Mouse (Mus musculus) thymus, postnatal 0 days (tissue): ENCODE results near the gene Trio. TPM values are rescaled to one million over a fixed set of nuclear protein-coding genes. Genes with fewer than 3 reads are reported as not detected.

ENCODE experiments used
- DNase-seq: peaks from one replicate; pipeline ENCODE4 v3.0.0-alpha.2; 2015; ENCODE audit warnings: low spot score
- polyA plus RNA-seq: library from polyadenylated mRNA; unstranded; fragments of >200 nt; fragmentation: Nextera tagmentation; extraction: Ambion mirVana; gene quantifications from 2 replicates; pipeline ENCODE4 v1.2.1, GENCODE M21; 2015

The Trio gene
- polyA plus RNA-seq, 1 experiment from 2014 or later = 8.0 TPM

- no peak for DNase-seq
Observed at GRCm38 (mm10) chr15:27994870-27995269, 30.8 kb downstream of the Trio start.

GRCm38 (mm10) chr15:27993528-27993927 is 32.1 kb downstream of the Trio start:
- no peak for DNase-seq

- DNase-seq = no peak
Observed at GRCm38 (mm10) chr15:27992596-27992995, 33.1 kb downstream of the Trio start.

GRCm38 (mm10) chr15:27991892-27992593 is 33.6 kb downstream of the Trio start:
- no peak for DNase-seq

- no peak for DNase-seq
Observed at GRCm38 (mm10) chr15:27991066-27991701, 34.5 kb downstream of the Trio start.

- DNase-seq = no peak
Observed at GRCm38 (mm10) chr15:27987979-27988378, 37.7 kb downstream of the Trio start.

GRCm38 (mm10) chr15:27984881-27985280 is 40.8 kb downstream of the Trio start:
- no peak for DNase-seq

- no peak for DNase-seq
Observed at GRCm38 (mm10) chr15:27981764-27982500, 43.7 kb downstream of the Trio start.

GRCm38 (mm10) chr15:27981258-27981657 is 44.4 kb downstream of the Trio start:
- no peak for DNase-seq

- no peak for DNase-seq
Observed at GRCm38 (mm10) chr15:27980436-27980835, 45.2 kb downstream of the Trio start.

GRCm38 (mm10) chr15:27976950-27977349 is 48.7 kb downstream of the Trio start:
- DNase-seq = no peak

GRCm38 (mm10) chr15:27976366-27976765 is 49.3 kb downstream of the Trio start:
- no peak for DNase-seq

- no peak for DNase-seq
Observed at GRCm38 (mm10) chr15:27974637-27975036, 51.0 kb downstream of the Trio start.

- no peak for DNase-seq
Observed at GRCm38 (mm10) chr15:27968183-27968582, 57.5 kb downstream of the Trio start.

GRCm38 (mm10) chr15:27967128-27967876 is 58.3 kb downstream of the Trio start:
- DNase-seq = no peak

GRCm38 (mm10) chr15:27964877-27965276 is 60.8 kb downstream of the Trio start:
- DNase-seq = no peak

- DNase-seq = no peak
Observed at GRCm38 (mm10) chr15:27963506-27963905, 62.1 kb downstream of the Trio start.

GRCm38 (mm10) chr15:27960642-27961041 is 65.0 kb downstream of the Trio start:
- no peak for DNase-seq

GRCm38 (mm10) chr15:27957867-27958266 is 67.8 kb downstream of the Trio start:
- DNase-seq = no peak

- DNase-seq = no peak
Observed at GRCm38 (mm10) chr15:27955614-27956013, 70.0 kb downstream of the Trio start.

- no peak for DNase-seq
Observed at GRCm38 (mm10) chr15:27954356-27954755, 71.3 kb downstream of the Trio start.

- DNase-seq = no peak
Observed at GRCm38 (mm10) chr15:27953570-27953969, 72.1 kb downstream of the Trio start.
